Mouse (Mus musculus): ENCODE measurements around the gene Cblb. TPM values are rescaled to one million over a fixed set of nuclear protein-coding genes. Genes with fewer than 3 reads are reported as not detected.

Gene Cblb
- 3.5 and 4.4 TPM in 2 replicates for polyA plus RNA-seq (2015; fragmentation: Nextera tagmentation; extraction: Ambion mirVana)

GRCm38 (mm10) chr16:52031091-52031689 is at the start of gene Cblb:
Gene Cblb, plus strand, starts transcription at chr16:52031225.

Measured in neural tube, postnatal 0 days (tissue).